Mouse (Mus musculus): ENCODE results near the gene Nostrin. TPM values are rescaled to one million over a fixed set of nuclear protein-coding genes. Genes with fewer than 3 reads are reported as not detected.

Nostrin gene
- total RNA-seq, 1 experiment = 2.5 TPM

DNA sequence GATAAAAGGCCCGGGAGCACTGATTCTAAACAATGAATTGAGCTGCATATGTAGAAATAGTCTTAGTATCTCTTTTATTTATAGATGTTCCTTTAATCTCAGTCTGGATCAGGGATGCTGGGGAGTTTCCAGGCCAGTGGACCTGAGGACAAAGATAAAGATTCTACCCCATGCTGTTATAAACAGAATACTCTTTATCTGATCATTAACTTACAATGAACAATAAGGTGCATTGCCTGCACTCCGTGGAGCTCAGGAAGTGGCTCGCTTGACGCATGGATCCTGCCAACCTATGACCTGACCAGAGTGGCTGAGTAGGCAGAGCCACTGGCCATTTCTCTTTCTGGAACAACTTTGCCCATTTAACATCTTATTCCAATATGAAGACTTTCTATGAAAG is 5.2 kb downstream of the Nostrin start:
- no peak for TF ChIP-seq MAFK (IDR thresholded peaks at IDR 0.05; ENCODE audit: insufficient read depth, low read depth, low read length)
- TF ChIP-seq ZC3H11A (IDR thresholded peaks at IDR 0.05; ENCODE audit: borderline replicate concordance, low read depth, low read length) = no peak
- TF ChIP-seq HCFC1 (IDR thresholded peaks at IDR 0.05; ENCODE audit: borderline replicate concordance, insufficient read depth, low read length) = no peak
- no peak for TF ChIP-seq ZNF384 (IDR thresholded peaks at IDR 0.05; ENCODE audit: low read depth, low read length)
- no peak for TF ChIP-seq CHD2 (IDR thresholded peaks at IDR 0.05; ENCODE audit: low read depth, low read length)
- in situ Hi-C loops (cut with MboI; ENCODE audit: low sequenced_read_pairs in 2 of 2, unreplicated experiment in 2 of 2) = no loop called here

GRCm38 (mm10) chr2:69148691-69149090 is 13.1 kb downstream of the Nostrin start:
- TF ChIP-seq ZC3H11A (IDR thresholded peaks at IDR 0.05; ENCODE audit: borderline replicate concordance, low read depth, low read length) (no peak), MAFK (IDR thresholded peaks at IDR 0.05; ENCODE audit: insufficient read depth, low read depth, low read length) (no peak)
- Histone ChIP-seq H3K9ac (ENCODE audit: insufficient read depth, low read depth, low read length, poor library complexity, severe bottlenecking) (no peak overlapping the region), H3K36me3 (ENCODE audit: control insufficient read depth, insufficient read depth, low read length, poor library complexity, severe bottlenecking) (no peaks in the 10 kb centered on the region), H3K4me1 (ENCODE audit: control insufficient read depth in 2 of 2, insufficient read depth in 2 of 2, low read length in 2 of 2, poor library complexity in 1 of 2) (no peaks in the 10 kb centered on the region), H3K27ac (ENCODE audit: insufficient read depth, low read depth, low read length, poor library complexity, severe bottlenecking) (no peak overlapping the region), H3K9me3 (ENCODE audit: control insufficient read depth, insufficient read depth, low read depth, low read length) (no peaks in the 10 kb centered on the region), H3K4me3 (ENCODE audit: insufficient read depth in 1 of 2, low read depth in 1 of 2, low read length in 2 of 2, poor library complexity in 1 of 2, severe bottlenecking in 1 of 2) (no peak overlapping the region)
- in situ Hi-C loops (cut with MboI; ENCODE audit: low sequenced_read_pairs in 2 of 2, unreplicated experiment in 2 of 2) = no loop called here
- no peak for DNase-seq (ENCODE audit: low read depth, low spot score)

More for the DNA sequence above, 5.2 kb downstream of the Nostrin start:
- no peaks in the 10 kb centered on the region for H3K36me3 ChIP-seq (ENCODE audit: control insufficient read depth, insufficient read depth, low read length, poor library complexity, severe bottlenecking)
- no peak overlapping the region for H3K9ac ChIP-seq (ENCODE audit: insufficient read depth, low read depth, low read length, poor library complexity, severe bottlenecking)
- DNase-seq (ENCODE audit: low read depth, low spot score) = no peak
- no peak overlapping the region for H3K27ac ChIP-seq (ENCODE audit: insufficient read depth, low read depth, low read length, poor library complexity, severe bottlenecking)
- H3K9me3 ChIP-seq (ENCODE audit: control insufficient read depth, insufficient read depth, low read depth, low read length) = no peaks in the 10 kb centered on the region
- H3K4me1 ChIP-seq (ENCODE audit: control insufficient read depth in 2 of 2, insufficient read depth in 2 of 2, low read length in 2 of 2, poor library complexity in 1 of 2) = no peaks in the 10 kb centered on the region
- H3K4me3 ChIP-seq (ENCODE audit: insufficient read depth in 1 of 2, low read depth in 1 of 2, low read length in 2 of 2, poor library complexity in 1 of 2, severe bottlenecking in 1 of 2) = no peak overlapping the region

- Histone ChIP-seq H3K36me3 (ENCODE audit: control insufficient read depth, insufficient read depth, low read length, poor library complexity, severe bottlenecking) (no peaks in the 10 kb centered on the region), H3K9ac (ENCODE audit: insufficient read depth, low read depth, low read length, poor library complexity, severe bottlenecking) (no peak overlapping the region), H3K27ac (ENCODE audit: insufficient read depth, low read depth, low read length, poor library complexity, severe bottlenecking) (no peak overlapping the region), H3K4me3 (ENCODE audit: insufficient read depth in 1 of 2, low read depth in 1 of 2, low read length in 2 of 2, poor library complexity in 1 of 2, severe bottlenecking in 1 of 2) (no peak overlapping the region), H3K4me1 (ENCODE audit: control insufficient read depth in 2 of 2, insufficient read depth in 2 of 2, low read length in 2 of 2, poor library complexity in 1 of 2) (no peaks in the 10 kb centered on the region), H3K9me3 (ENCODE audit: control insufficient read depth, insufficient read depth, low read depth, low read length) (no peaks in the 10 kb centered on the region)
- no peak for DNase-seq (ENCODE audit: low read depth, low spot score)
- TF ChIP-seq ZNF384 (IDR thresholded peaks at IDR 0.05; ENCODE audit: low read depth, low read length) = no peak
- no peak for TF ChIP-seq CHD2 (IDR thresholded peaks at IDR 0.05; ENCODE audit: low read depth, low read length)
- TF ChIP-seq HCFC1 (IDR thresholded peaks at IDR 0.05; ENCODE audit: borderline replicate concordance, insufficient read depth, low read length) = no peak
- no peak for TF ChIP-seq MAFK (IDR thresholded peaks at IDR 0.05; ENCODE audit: insufficient read depth, low read depth, low read length)
- no peak for TF ChIP-seq ZC3H11A (IDR thresholded peaks at IDR 0.05; ENCODE audit: borderline replicate concordance, low read depth, low read length)
- in situ Hi-C loops (cut with MboI; ENCODE audit: low sequenced_read_pairs in 2 of 2, unreplicated experiment in 2 of 2) = no loop called here
Measured at GRCm38 (mm10) chr2:69149154-69149553, 13.6 kb downstream of the Nostrin start.

GRCm38 (mm10) chr2:69150841-69151240 is 15.2 kb downstream of the Nostrin start:
- in situ Hi-C loops (cut with MboI; ENCODE audit: low sequenced_read_pairs in 2 of 2, unreplicated experiment in 2 of 2) = no loop called here
- Histone ChIP-seq H3K4me3 (ENCODE audit: insufficient read depth in 1 of 2, low read depth in 1 of 2, low read length in 2 of 2, poor library complexity in 1 of 2, severe bottlenecking in 1 of 2) (no peak overlapping the region), H3K27ac (ENCODE audit: insufficient read depth, low read depth, low read length, poor library complexity, severe bottlenecking) (no peak overlapping the region), H3K36me3 (ENCODE audit: control insufficient read depth, insufficient read depth, low read length, poor library complexity, severe bottlenecking) (no peaks in the 10 kb centered on the region), H3K4me1 (ENCODE audit: control insufficient read depth in 2 of 2, insufficient read depth in 2 of 2, low read length in 2 of 2, poor library complexity in 1 of 2) (no peaks in the 10 kb centered on the region), H3K9me3 (ENCODE audit: control insufficient read depth, insufficient read depth, low read depth, low read length) (no peaks in the 10 kb centered on the region), H3K9ac (ENCODE audit: insufficient read depth, low read depth, low read length, poor library complexity, severe bottlenecking) (no peak overlapping the region)
- no peak for DNase-seq (ENCODE audit: low read depth, low spot score)
- TF ChIP-seq ZC3H11A (IDR thresholded peaks at IDR 0.05; ENCODE audit: borderline replicate concordance, low read depth, low read length) (no peak), CHD2 (IDR thresholded peaks at IDR 0.05; ENCODE audit: low read depth, low read length) (no peak), HCFC1 (IDR thresholded peaks at IDR 0.05; ENCODE audit: borderline replicate concordance, insufficient read depth, low read length) (no peak), ZNF384 (IDR thresholded peaks at IDR 0.05; ENCODE audit: low read depth, low read length) (no peak), MAFK (IDR thresholded peaks at IDR 0.05; ENCODE audit: insufficient read depth, low read depth, low read length) (no peak)

DNA sequence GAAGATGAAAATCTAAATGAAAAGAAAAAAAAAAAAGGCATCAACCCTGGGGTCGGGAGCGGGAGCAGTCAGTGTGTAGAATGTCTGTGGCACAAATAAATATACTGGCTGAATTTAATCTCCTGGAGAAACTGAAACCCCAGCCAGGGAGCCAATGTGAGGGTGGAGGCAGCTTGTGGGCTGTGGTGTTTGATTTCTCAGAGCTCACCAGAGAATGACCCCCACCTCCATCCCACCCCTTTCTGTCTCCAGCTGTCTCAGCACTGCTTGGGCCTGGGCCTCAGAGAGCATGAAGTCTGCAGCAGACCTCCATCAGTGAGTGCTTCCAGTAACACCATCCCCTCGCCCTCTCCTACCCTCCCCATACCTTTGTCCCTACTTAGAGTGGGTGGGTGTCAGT is 20.3 kb downstream of the Nostrin start:
- no peaks in the 10 kb centered on the region for H3K36me3 ChIP-seq (ENCODE audit: control insufficient read depth, insufficient read depth, low read length, poor library complexity, severe bottlenecking)
- in situ Hi-C loops (cut with MboI; ENCODE audit: low sequenced_read_pairs in 2 of 2, unreplicated experiment in 2 of 2) = no loop called here
- no peak for DNase-seq (ENCODE audit: low read depth, low spot score)
- no peaks in the 10 kb centered on the region for H3K4me1 ChIP-seq (ENCODE audit: control insufficient read depth in 2 of 2, insufficient read depth in 2 of 2, low read length in 2 of 2, poor library complexity in 1 of 2)
- H3K9ac ChIP-seq (ENCODE audit: insufficient read depth, low read depth, low read length, poor library complexity, severe bottlenecking) = no peak overlapping the region
- no peak overlapping the region for H3K27ac ChIP-seq (ENCODE audit: insufficient read depth, low read depth, low read length, poor library complexity, severe bottlenecking)
- H3K4me3 ChIP-seq (ENCODE audit: insufficient read depth in 1 of 2, low read depth in 1 of 2, low read length in 2 of 2, poor library complexity in 1 of 2, severe bottlenecking in 1 of 2) = no peak overlapping the region
- TF ChIP-seq MAFK (IDR thresholded peaks at IDR 0.05; ENCODE audit: insufficient read depth, low read depth, low read length) (no peak), ZNF384 (IDR thresholded peaks at IDR 0.05; ENCODE audit: low read depth, low read length) (no peak), HCFC1 (IDR thresholded peaks at IDR 0.05; ENCODE audit: borderline replicate concordance, insufficient read depth, low read length) (no peak), ZC3H11A (IDR thresholded peaks at IDR 0.05; ENCODE audit: borderline replicate concordance, low read depth, low read length) (no peak), CHD2 (IDR thresholded peaks at IDR 0.05; ENCODE audit: low read depth, low read length) (no peak)
- H3K9me3 ChIP-seq (ENCODE audit: control insufficient read depth, insufficient read depth, low read depth, low read length) = no peaks in the 10 kb centered on the region
